Mouse (Mus musculus): ENCODE data around the gene Trim50.

Trim50 gene

DNA sequence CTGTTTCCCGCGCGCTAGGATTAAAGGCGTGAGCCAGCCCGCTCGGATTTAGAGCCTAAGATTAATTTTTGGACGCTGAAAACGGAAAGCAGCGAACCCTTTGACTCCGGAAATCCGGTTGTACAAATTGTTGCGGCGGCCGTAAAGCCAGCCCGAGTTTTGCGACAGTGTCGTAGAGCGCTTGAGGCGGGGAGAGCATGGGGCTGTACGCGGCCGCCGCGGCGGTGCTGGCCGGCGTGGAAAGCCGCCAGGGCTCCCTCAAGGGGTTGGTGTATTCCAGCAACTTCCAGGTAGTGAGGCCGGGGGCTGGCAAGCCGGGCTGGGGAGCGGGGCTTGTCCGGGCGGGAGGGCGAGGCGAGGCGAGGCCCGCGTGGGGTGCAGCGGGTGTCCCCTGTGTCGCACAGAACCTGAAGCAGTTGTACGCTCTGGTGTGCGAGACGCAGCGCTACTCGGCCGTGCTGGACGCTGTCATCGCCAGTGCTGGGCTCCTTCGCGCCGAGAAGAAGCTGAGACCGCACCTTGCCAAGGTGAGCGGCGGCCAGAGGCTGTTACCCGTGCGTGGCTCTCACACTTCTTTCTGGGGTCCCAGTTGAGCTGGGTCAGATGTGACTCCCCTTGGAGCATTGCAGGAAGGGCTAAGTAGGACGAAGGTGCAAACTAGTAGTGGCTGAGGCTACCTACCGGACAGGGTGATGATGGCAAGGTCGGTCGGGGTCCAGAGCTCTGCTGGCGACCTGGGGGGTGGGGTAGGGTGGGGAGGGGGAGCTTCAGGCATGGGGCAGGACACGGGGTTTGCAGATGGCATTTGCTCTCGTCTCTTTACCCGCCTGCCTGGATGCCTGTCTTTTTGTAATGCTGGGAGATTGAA lies 16.9 kb downstream of the Trim50 start, which contains the start of gene Nsun5:
Gene Nsun5 (plus strand): TSS at position 167 of the 868 bp plus-strand sequence.
- peak; percentile 98 for DNase-seq

DNA sequence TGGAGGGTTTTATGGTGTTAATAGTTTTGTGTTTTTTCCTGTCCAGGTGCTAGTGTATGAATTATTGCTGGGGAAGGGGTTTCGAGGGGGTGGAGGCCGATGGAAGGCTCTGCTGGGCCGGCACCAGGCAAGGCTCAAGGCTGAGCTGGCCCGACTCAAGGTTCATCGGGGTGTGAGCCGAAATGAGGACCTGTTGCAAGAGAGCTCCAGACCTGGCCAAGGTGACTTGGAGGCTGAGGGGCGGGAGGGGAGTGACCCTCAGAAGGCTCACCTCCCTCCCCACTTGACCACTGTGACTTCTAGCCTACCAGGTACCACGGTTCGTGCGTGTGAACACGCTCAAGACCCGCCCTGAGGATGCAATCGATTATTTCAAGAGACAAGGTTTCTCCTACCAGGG lies 18.1 kb downstream of the Trim50 start:
- DNase-seq: no peak

DNA sequence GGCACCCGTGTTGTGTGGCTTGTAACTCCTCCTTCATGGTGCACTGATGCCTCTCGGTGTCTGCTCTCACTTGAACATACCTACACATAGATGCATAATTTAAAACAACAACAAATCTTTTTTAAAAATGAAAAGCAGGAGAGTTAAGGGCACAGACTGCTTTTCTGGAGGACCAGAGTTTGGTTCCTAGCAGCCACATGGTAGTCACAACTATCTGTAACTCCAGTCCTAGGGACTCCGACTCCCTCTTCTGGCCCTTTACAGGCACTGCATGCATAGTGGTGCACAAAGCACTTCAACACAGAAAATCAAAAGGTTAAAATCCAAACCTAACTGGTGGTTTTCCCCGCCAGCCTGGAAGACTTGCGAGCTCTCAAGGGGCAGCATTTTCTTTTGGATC lies 20.5 kb downstream of the Trim50 start:
- DNase-seq: no peak

DNA sequence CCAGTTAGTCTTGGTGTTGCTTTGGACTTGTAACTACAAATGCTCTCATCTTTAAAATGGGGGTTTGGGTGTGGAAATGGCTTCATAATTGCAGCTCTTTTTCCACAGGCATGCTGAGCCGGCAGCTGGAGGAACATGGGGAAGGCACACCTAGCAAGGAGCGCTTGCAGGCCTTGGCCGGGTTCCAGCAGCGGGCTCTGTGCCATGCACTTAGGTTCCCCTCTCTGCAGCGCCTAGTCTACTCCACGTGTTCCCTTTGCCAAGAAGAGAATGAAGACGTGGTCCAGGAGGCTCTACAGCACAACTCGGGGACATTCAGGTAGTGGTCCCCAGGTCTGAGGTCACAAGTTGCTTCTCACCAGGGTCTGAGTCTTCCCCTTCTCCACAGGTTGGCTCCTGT lies 22.1 kb downstream of the Trim50 start:
- DNase-seq: peak; percentile 50

DNA sequence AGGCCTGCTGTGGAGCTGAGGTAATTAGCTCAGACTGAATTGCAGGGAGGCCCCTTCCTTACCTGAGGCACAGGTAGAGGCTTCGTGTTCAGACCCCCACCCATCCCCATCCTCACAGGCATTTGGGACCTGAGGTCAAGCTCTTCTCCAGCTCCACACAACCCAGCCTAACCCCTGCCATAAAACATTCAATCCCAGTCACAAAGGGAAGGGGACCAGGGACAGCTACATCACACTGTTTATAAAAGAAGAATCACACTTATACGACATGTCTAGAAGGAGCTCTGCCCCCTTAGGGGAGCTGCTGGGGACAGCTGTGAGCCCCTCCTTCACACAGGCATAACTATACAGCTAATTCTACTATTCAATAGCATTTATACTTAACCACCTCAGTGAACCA lies 23.2 kb downstream of the Trim50 start:
- DNase-seq: no peak

DNA sequence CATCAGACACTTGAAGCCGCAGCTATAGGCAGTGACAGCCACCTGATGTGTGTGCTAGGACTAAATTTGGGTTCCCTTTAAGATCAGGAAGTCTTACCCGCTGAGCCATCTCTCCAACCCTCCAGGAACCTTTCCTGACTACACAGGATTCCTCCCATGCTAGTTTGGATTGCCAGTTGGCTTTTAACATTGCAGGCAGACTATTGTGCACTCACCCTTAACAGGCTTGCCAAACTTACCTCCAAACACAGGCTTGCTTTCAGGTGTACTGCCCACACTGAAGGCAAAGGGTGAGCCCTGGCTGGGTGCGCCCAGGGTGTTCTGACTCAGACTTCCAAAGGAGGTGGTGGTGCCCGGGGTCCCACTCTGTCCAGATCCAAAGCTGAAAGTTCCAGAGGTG lies 27.6 kb downstream of the Trim50 start:
- DNase-seq: no peak

DNA sequence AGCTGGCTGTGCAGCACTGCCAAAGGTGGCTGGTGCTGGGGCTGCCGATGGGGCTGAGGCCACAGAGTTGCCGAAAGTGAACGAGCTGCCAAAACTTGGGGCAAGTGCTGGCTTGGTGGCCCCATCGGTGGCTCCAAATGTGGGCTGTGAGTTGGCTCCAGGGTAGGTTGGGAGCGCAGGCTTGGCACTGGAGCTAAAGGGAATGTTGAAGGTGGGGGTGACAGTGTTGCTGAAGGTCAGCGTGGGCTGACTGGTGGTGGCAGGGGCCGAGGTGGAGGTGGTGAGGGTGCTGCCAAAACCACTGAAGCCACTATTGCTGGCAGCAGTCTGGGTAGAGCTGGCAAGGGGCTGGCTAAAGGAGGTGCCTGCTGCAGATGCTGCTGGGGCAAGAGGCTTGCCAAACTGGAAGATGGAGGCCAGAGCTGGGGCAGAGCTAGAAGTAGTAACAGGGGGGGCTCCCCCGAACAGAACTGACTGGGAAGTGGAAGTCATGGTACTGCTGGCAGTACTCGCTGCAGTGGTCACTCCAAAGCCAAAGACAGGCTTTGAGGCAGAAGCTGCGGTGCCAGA lies 28.3 kb downstream of the Trim50 start:
- DNase-seq: no peak

DNA sequence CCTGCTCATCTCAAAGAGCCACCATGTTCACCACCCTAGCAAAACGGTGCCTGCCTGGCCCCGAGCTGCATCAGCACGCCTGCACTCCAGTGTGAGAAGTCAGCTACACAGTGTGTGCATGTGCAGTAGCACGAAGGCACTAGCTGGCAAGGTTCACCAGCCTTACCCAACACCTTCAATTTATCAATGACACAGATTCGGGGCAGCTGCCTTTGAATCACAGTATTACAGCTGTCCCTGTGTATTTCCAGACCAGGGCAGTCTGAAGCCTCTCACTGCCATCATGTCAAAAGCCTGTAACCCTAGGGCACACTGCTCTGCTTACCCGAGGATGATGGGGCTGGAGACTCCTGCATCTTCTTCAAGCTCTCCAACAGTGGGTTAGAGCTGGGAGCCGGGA lies 29.7 kb downstream of the Trim50 start:
- DNase-seq: no peak

DNA sequence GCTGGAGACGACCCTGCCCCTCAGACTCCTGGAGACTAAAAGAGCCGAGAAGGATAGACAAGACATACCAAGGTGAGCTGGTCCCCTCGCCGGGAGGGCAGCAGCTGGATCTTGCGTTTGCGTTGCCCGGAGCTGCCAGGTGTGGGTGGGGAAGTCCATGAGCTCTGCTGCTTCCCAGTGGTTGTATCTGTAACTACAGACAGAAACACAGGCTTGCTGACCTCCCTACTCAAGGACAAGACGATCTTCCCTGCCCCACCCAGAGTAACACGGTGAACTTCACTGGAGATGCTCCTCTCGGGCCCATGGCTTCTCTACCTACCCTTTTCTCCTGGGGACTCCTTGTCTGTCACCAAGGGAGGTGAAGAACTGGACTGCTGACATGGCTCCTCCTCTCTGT lies 30.7 kb downstream of the Trim50 start:
- no peak for DNase-seq

DNA sequence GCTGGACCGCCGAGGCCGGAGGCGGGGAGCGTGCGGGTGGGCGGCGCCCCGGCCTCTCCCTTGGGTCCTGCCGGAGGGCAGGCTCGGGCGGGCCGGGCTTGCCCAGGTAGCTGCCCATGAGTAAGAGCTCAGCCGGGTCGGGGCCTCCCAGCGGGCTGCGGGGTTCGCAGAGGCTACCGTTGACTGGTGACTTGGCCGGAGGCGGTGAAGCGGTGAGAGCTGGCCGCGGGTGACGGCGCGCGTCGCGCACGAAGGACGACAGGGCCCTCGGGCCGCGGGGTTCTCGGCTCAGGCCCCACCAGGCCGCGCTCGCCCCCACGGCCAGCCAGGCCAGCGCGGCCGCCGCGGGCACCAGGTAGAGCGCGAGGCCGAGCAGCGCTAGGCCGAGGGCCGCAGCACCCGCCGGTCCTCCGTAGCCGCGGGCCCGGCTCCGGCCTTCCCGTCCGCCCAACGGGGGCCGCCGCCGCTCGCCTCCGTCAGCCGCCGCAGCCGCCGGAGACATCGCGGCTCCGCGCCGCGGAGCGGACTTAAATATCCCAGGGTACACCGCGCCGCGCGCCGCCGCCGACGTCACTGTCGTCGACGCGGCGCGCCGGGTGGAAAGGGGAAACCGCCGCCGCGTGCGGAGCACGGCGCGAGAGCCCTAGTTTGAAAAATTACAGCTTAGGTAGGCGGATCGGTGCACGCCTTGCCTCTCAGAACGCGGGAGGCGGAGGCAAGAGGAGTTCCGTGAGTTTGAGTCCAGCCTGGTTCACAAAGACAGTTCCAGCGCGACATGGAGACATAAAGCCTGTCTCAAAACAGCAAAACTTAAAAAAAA lies 41.1 kb downstream of the Trim50 start, which contains the start of gene Pom121:
Gene Pom121 (minus strand): TSS at position 543 of the 820 bp plus-strand sequence.
- DNase-seq: peak; percentile 86

DNA sequence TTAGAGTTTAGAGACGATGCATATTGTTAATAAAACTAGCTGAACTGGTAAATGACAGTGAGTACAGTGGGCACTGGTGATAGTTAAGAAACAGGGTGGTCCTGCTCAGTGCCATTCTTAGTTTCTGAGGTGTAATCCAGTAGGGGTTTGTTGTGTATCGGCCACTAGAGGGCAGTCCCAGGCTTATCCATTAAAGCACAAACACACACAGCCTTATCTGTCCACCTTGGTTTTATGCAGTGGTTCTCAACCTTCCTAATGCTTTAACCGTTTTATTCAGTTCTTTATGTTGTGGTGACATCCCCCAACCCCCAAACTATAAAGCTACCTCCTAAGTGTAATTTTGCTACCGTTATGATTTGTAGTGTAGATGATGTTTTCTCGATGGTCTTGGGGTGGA lies 42.7 kb downstream of the Trim50 start:
- peak; percentile 41 for DNase-seq

DNA sequence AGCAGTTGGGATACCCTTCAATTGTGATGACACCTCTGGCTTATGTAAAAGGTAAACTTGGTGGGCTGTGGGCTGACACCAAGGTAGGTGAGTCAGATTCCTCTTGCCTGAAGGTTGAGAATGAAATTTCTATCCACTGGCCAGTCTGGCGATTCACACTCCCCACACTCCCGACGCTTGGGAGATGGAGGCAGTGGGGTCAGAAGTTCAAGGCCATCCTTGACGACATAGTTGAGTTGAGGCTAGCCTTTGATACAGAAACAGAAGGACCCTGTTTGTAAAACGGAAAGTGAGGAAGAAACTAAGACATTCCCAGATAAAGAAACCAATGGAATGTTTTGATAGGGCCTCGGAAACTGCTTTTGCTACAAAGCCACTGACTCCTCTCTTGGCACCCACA lies 46.3 kb downstream of the Trim50 start:
- no peak for DNase-seq

DNA sequence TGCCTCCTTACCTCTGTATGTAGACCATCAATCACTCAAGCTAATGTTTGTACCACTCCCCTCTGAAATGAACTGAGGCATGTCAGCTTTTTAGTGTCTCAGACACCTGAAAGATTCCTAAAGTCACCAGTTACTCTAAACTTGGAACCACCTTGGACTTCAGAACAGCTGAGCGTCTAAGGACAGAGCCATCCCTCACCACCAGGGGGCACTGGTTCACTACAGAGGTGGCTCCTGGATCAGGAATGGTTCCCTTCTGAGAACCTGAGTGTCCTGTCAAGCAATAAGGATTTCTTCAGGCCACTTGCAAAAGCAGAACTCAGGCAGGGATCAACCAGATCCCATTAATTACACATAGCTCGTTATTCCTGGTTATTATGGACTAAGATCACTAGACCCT lies 47.1 kb downstream of the Trim50 start:
- DNase-seq: peak; percentile 90

DNA sequence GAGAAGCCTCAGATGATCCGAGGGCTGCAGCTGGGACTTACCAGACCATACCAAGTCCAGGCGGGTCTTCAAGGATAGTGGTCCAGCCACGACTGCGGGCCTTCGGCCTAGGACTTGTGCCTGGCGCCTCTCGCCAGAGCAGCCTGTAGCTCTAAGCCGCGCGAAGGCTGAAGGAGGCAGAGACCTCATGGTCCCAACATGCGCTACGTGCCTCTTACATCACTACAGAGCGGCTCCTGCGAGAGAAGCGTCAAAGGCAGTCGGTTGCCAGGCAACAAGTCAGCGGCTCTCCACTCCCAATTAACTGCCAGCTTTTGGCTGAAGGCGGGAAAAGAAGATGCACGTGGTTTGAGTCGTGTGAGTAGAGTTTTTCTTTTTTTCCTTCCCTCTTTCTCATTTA lies 51.5 kb downstream of the Trim50 start:
- DNase-seq: peak; percentile 65

DNA sequence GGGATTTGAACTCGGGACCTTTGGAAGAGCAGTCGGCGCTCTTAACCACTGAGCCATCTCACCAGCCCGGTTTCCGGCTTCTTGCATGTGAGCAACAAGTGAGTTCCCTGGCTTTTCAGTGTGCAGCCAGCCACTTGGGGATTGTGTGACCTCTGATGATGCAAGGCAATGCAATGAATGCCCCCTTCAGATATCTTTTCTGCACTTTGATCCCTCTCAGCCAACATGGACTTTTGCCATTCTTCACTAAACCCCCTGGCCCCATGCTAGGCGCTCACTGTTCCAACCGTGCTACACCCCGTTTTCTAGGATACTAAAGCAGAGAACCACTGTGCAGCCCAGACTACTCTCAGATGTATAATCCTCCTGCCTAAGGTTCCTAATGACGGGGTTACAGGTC lies 52.3 kb downstream of the Trim50 start:
- DNase-seq: no peak

DNA sequence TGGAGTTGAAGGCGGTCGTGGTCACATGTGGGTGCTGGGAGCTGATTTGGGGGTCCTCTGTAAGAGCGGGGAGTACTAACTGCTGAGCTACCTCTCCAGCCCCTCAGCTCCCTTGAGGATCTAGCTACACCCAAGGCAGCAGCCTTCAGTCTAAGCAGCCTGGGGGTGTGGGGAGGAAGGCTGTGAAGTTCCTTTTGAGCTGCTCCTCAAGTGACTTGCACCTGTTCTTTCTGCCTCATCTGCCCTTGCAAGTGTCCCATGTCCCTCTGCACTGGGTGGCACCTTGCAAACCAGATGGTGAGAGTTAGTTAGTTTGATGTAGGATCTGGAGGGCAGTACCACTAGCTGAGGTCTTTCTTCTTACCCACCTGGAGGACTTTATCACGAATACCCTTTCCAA lies 55.0 kb downstream of the Trim50 start:
- DNase-seq: no peak

DNA sequence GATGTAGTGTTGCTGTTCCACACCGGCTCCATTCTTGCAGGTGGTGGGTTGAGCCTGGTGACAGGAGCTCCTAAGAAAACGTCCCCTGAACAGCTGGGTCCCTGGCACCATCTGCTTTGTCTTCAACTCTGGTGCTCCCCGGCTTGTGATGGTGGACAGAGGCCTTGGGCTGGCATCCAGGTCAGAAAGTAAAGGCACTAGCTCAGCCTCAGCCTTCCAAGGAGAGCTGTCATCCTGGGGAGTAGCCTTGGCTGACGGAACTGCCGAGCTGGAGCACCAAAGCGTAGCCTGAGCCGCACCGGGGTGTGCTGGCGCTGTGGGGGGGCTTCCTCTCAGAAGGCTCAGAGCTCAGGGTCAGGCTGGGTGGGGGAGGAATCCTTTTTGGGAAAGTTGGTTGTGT lies 57.2 kb downstream of the Trim50 start:
- DNase-seq: no peak
